Mouse (Mus musculus) G1E (cell line): ENCODE measurements at regions not wholly inside any gene's neighbourhood (a gene's known extent, or its start where the extent isn't known, plus 50 kb on each side); places are given as distances from the start of the nearest gene placed in this dataset.

Source experiments
- CTCF ChIP-seq: IDR thresholded peaks from 2 replicates; pipeline ENCODE4 v1.5.1; 2012; ENCODE audit warnings: low read depth, low read length, inconsistent platforms, mixed read lengths
- GATA2 ChIP-seq: IDR thresholded peaks from 2 replicates; pipeline ENCODE4 v1.6.1; 2012; ENCODE audit warnings: low read depth, low read length, inconsistent platforms, borderline replicate concordance

GRCm38 (mm10) chr2:19108753-19109152, 90.3 kb upstream of the Armc3 start:
- TF ChIP-seq CTCF (no peak), GATA2 (no peak)
